Mouse (Mus musculus): ENCODE measurements around the gene Elof1. TPM values are rescaled to one million over a fixed set of nuclear protein-coding genes. Genes with fewer than 3 reads are reported as not detected.
"Not testable (repeated sequence)": the region's sequence is repeated elsewhere in the genome, so short reads cannot be mapped to it uniquely, and the experiment has no call there.

Gene Elof1
- polyA plus RNA-seq, 1 experiment from 2014 or later = 119 TPM

DNA sequence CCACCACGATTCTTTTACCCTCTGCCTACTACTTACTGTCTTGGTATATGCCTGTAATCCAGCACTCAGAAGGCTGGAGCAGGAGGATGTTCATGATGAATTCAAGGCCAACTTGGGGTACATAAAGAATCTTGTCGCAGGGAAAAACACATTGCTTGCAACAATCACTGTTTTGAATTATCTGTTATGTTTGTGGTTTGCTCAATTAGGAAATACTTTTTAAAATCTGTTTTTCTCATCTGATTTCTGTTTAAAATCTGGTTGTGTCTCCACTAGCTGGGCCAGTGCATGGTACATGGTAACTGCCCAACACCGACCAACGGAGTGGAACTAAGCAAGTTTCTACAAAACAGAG lies 32.3 kb downstream of the Elof1 start:
- ATAC-seq (ENCODE audit: low FRiP score, low TSS enrichment) (no peak), DNase-seq (ENCODE audit: low spot score) (no peak)
- TF ChIP-seq EP300 (optimal IDR thresholded peaks at IDR 0.05) = no peak
- TF ChIP-seq CTCF (IDR thresholded peaks at IDR 0.05; ENCODE audit: low read depth) = no peak
- Histone ChIP-seq H3K9me3 (ENCODE audit: control insufficient read depth, low read length) (no peaks in the 10 kb centered on the region), H3K4me1 (replicated peaks; ENCODE audit: control insufficient read depth, insufficient read depth) (no peaks in the 10 kb centered on the region), H3K9ac (ENCODE audit: low read length) (peak overlapping the region; percentile 77), H3K27ac (replicated peaks) (peak overlapping the region; percentile 93; the same call in 1 of the 2 replicates), H3K36me3 (ENCODE audit: control insufficient read depth, insufficient read depth, low read length) (no peaks in the 10 kb centered on the region), H3K4me2 (replicated peaks; ENCODE audit: low read depth) (peak overlapping the region; percentile 74), H3K4me3 (ENCODE audit: low read depth, low read length) (peak overlapping the region; percentile 69), H3K27me3 (ENCODE audit: control insufficient read depth, insufficient read depth, low read length) (no peaks in the 10 kb centered on the region)
- 26% methylated on average over 4 of the region's 4 CpGs for WGBS

GRCm38 (mm10) chr9:22076223-22076622 lies 40.7 kb downstream of the Elof1 start:
- WGBS = 92% methylated on average over 23 of the region's 23 CpGs
- H3K9ac ChIP-seq (ENCODE audit: low read length) = no peak overlapping the region
- ATAC-seq (ENCODE audit: low FRiP score, low TSS enrichment) = no peak
- H3K4me1 ChIP-seq (replicated peaks; ENCODE audit: control insufficient read depth, insufficient read depth) = no peaks in the 10 kb centered on the region
- TF ChIP-seq CTCF (IDR thresholded peaks at IDR 0.05; ENCODE audit: low read depth) (no peak), EP300 (optimal IDR thresholded peaks at IDR 0.05) (no peak)
- H3K27ac ChIP-seq (replicated peaks) = no peak overlapping the region
- H3K27me3 ChIP-seq (ENCODE audit: control insufficient read depth, insufficient read depth, low read length) = no peaks in the 10 kb centered on the region
- H3K4me3 ChIP-seq (ENCODE audit: low read depth, low read length) = no peak overlapping the region
- H3K36me3 ChIP-seq (ENCODE audit: control insufficient read depth, insufficient read depth, low read length) = peaks cover 6% of the 10 kb centered on the region; the same call in 1 of the 2 replicates
- H3K4me2 ChIP-seq (replicated peaks; ENCODE audit: low read depth) = no peak overlapping the region
- no peak for DNase-seq (ENCODE audit: low spot score)
- H3K9me3 ChIP-seq (ENCODE audit: control insufficient read depth, low read length) = no peaks in the 10 kb centered on the region

DNA sequence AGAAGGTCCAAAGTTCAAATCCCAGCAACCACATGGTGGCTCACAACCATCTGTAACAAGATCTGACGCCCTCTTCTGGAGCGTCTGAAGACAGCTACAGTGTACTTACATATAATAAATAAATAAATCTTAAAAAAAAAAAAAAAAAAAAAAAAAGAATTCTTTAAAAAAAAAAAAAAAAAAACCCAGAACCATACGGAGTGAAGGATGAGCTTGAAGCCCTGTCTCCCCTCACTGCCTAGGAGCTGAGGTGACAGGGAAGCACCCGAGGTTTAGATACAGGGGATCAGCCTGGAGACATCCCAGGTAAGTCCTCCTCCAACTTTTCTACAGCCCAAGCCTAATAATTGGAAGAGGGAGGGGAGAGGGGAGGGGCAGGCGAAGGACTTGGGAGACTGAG lies 41.2 kb downstream of the Elof1 start:
- not testable (repeated sequence) for H3K9me3 ChIP-seq (ENCODE audit: control insufficient read depth, low read length); H3K4me1 ChIP-seq (replicated peaks; ENCODE audit: control insufficient read depth, insufficient read depth); DNase-seq (ENCODE audit: low spot score); H3K36me3 ChIP-seq (ENCODE audit: control insufficient read depth, insufficient read depth, low read length); H3K9ac ChIP-seq (ENCODE audit: low read length); H3K4me2 ChIP-seq (replicated peaks; ENCODE audit: low read depth); H3K4me3 ChIP-seq (ENCODE audit: low read depth, low read length); ATAC-seq (ENCODE audit: low FRiP score, low TSS enrichment); H3K27me3 ChIP-seq (ENCODE audit: control insufficient read depth, insufficient read depth, low read length); H3K27ac ChIP-seq (replicated peaks)
- 76% methylated on average over 5 of the region's 5 CpGs for WGBS

GRCm38 (mm10) chr9:22072276-22072675 lies 44.7 kb downstream of the Elof1 start:
- Histone ChIP-seq H3K36me3 (ENCODE audit: control insufficient read depth, insufficient read depth, low read length) (peaks cover 3% of the 10 kb centered on the region; the same call in 1 of the 2 replicates), H3K27ac (replicated peaks) (no peak overlapping the region), H3K27me3 (ENCODE audit: control insufficient read depth, insufficient read depth, low read length) (no peaks in the 10 kb centered on the region), H3K9me3 (ENCODE audit: control insufficient read depth, low read length) (no peaks in the 10 kb centered on the region), H3K4me3 (ENCODE audit: low read depth, low read length) (no peak overlapping the region), H3K4me1 (replicated peaks; ENCODE audit: control insufficient read depth, insufficient read depth) (no peaks in the 10 kb centered on the region), H3K4me2 (replicated peaks; ENCODE audit: low read depth) (no peak overlapping the region), H3K9ac (ENCODE audit: low read length) (no peak overlapping the region)
- 94% methylated on average over 4 of the region's 4 CpGs for WGBS
- TF ChIP-seq CTCF (IDR thresholded peaks at IDR 0.05; ENCODE audit: low read depth) (no peak), EP300 (optimal IDR thresholded peaks at IDR 0.05) (no peak)
- no peak for DNase-seq (ENCODE audit: low spot score)
- ATAC-seq (ENCODE audit: low FRiP score, low TSS enrichment) = no peak

DNA sequence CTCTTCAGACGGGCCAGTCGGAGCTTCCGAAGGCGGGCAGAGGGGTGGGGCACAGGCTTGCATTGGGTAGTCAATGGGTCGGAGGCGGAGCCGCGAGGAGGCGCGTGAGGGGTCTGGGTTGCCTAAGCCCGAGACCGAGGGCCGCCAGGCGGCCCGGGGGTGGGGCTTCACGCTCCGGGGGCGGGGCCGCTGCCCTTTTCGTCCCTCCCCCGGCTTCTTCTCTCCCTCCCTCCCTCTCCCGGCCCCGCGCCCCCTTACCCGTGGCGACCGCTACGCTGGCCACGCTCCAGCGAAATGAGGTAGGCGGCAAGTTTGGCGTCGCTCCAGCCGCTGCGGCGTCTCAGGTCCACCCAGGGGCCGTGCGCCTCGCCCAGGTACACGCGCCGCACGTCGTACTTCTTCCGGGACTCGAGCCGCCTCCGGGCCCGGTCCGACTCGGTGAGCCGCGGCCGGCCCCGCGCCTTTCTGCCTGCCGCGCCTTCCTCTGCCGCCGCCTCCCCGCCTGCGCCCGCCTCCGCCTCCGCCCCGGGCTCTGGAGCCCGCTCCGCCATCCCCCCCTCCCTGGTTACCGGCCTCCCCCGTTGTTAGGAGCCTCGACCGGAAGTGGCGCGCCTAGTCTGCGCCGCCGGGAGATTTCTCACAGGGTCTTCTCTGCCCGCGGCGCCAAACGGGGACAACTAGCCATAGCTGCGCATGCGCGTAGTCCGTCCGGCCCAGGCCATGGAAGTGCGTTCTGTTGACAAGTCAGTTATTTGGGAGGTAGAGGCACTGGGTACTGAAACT lies 46.0 kb downstream of the Elof1 start, which contains the start of the genes Gm49318 and Zfp653:
Gene Gm49318 (minus strand): TSS at position 469 of the 783 bp plus-strand sequence.
Gene Zfp653 (minus strand): TSS at position 586 of the 783 bp plus-strand sequence.
- peak within 1 kb of the TSS; percentile 58 for H3K4me2 ChIP-seq (replicated peaks; ENCODE audit: low read depth)
- DNase-seq (ENCODE audit: low spot score) (peak; percentile 99), ATAC-seq (ENCODE audit: low FRiP score, low TSS enrichment) (peak; percentile 98)
- peak within 1 kb of the TSS; percentile 99 for H3K27ac ChIP-seq (replicated peaks)
- H3K9ac ChIP-seq (ENCODE audit: low read length) = peak within 1 kb of the TSS; percentile 94
- peak within 1 kb of the TSS; percentile 86 for H3K4me3 ChIP-seq (ENCODE audit: low read depth, low read length)
- WGBS = under 1% methylated on average over 57 of the region's 87 CpGs
- H3K4me1 ChIP-seq (replicated peaks; ENCODE audit: control insufficient read depth, insufficient read depth) = no peaks in the 10 kb centered on the region
- H3K36me3 ChIP-seq (ENCODE audit: control insufficient read depth, insufficient read depth, low read length) = peaks cover 9% of the 10 kb centered on the region
- peak; percentile 59 for TF ChIP-seq CTCF (IDR thresholded peaks at IDR 0.05; ENCODE audit: low read depth)
- TF ChIP-seq EP300 (optimal IDR thresholded peaks at IDR 0.05) = no peak
- H3K9me3 ChIP-seq (ENCODE audit: control insufficient read depth, low read length) = no peaks in the 10 kb centered on the region
- H3K27me3 ChIP-seq (ENCODE audit: control insufficient read depth, insufficient read depth, low read length) = no peaks in the 10 kb centered on the region

- peaks cover 16% of the 10 kb centered on the region for H3K36me3 ChIP-seq (ENCODE audit: control insufficient read depth, insufficient read depth, low read length)
- peak overlapping the region; percentile 47 for H3K9ac ChIP-seq (ENCODE audit: low read length)
- H3K4me2 ChIP-seq (replicated peaks; ENCODE audit: low read depth) = peak overlapping the region; percentile 58
- peak overlapping the region; percentile 86 for H3K4me3 ChIP-seq (ENCODE audit: low read depth, low read length)
- H3K27me3 ChIP-seq (ENCODE audit: control insufficient read depth, insufficient read depth, low read length) = no peaks in the 10 kb centered on the region
- H3K9me3 ChIP-seq (ENCODE audit: control insufficient read depth, low read length) = no peaks in the 10 kb centered on the region
- TF ChIP-seq EP300 (optimal IDR thresholded peaks at IDR 0.05) (no peak), CTCF (IDR thresholded peaks at IDR 0.05; ENCODE audit: low read depth) (0 out of 2 replicates have a peak, but pooled peaks have one; percentile 6)
- H3K27ac ChIP-seq (replicated peaks) = peak overlapping the region; percentile 99
- 58% methylated on average over 4 of the region's 4 CpGs for WGBS
- no peaks in the 10 kb centered on the region for H3K4me1 ChIP-seq (replicated peaks; ENCODE audit: control insufficient read depth, insufficient read depth)
- ATAC-seq (ENCODE audit: low FRiP score, low TSS enrichment) = no peak; the same call in 1 of the 2 replicates
- DNase-seq (ENCODE audit: low spot score) = no peak
Measured at GRCm38 (mm10) chr9:22069881-22070553, 47.0 kb downstream of the Elof1 start.

Measured in stomach, postnatal 0 days (tissue).